11 mouse cellular contexts compared by ENCODE assay signal in the genomic region with DNA sequence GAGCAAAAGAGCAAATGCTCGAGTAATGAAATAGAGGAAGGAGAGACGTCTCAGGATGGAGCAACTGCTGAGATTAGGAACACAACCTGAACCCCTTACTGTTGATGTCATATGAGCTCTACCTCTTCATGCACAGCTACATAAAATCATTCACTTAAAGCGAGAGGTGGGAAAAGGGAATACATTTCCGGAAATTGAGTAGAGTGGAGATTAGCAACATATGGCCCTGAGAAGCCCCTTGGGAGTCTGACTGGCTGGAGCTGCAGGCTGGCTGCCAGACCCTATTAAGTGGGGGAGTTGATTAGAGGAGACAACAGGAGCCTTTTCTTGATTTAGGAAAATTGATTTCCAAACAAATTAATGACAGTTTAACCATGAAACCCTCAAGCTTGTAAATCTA.
A peak's percentile ranks its signal among the peaks of the same experiment; 100 is the strongest.
DNase-seq lines count a peak whose midpoint lies in the region; ATAC-seq and TF ChIP-seq lines count a peak whose summit lies in the region.
"Had no signal": no experiment of that assay in that cellular context is flagged by ENCODE, and none has a peak within 500 bp of the region (broad histone marks: within the 10 kb centered on the region; RNA-seq: fewer than 3 reads in every experiment).

No protein-coding gene starts in this region.

- H3K9ac ChIP-seq in embryonic facial prominence, embryonic 11.5 days (replicated peaks; ENCODE audit: low read length) = no peak overlapping the region
- no peak overlapping the region for H3K9ac ChIP-seq in hindbrain, embryonic 14.5 days
- H3K9ac ChIP-seq in neural tube, embryonic 13.5 days = no peak overlapping the region
- H3K9ac ChIP-seq: lung, embryonic 15.5 days had no signal

- H3K27me3 ChIP-seq in kidney, adult 2 months (replicated peaks; ENCODE audit: control insufficient read depth, insufficient read depth, low read length) = no peaks in the 10 kb centered on the region
- H3K27me3 ChIP-seq in embryonic facial prominence, embryonic 11.5 days (ENCODE audit: control insufficient read depth, insufficient read depth, low read length) = no peaks in the 10 kb centered on the region
- no peaks in the 10 kb centered on the region for H3K27me3 ChIP-seq in hindbrain, embryonic 14.5 days (ENCODE audit: control insufficient read depth, insufficient read depth, low read length)
- no peaks in the 10 kb centered on the region for H3K27me3 ChIP-seq in neural tube, embryonic 13.5 days
- H3K27me3 ChIP-seq: lung, embryonic 15.5 days had no signal

- TF ChIP-seq POLR2A in kidney, adult 2 months (IDR thresholded peaks at IDR 0.05; ENCODE audit: low read depth, low read length) = no peak

- no peaks in the 10 kb centered on the region for H3K9me3 ChIP-seq in embryonic facial prominence, embryonic 11.5 days (replicated peaks; ENCODE audit: control insufficient read depth, low read length)
- H3K9me3 ChIP-seq in hindbrain, embryonic 14.5 days (ENCODE audit: control insufficient read depth, low read length) = 0 out of 2 replicates have a peak, but pooled peaks cover 3% of the 10 kb centered on the region
- no peaks in the 10 kb centered on the region for H3K9me3 ChIP-seq in neural tube, embryonic 13.5 days
- H3K9me3 ChIP-seq: lung, embryonic 15.5 days had no signal

- no peak overlapping the region for H3K4me2 ChIP-seq in embryonic facial prominence, embryonic 11.5 days (ENCODE audit: low read depth, low read length)
- H3K4me2 ChIP-seq in hindbrain, embryonic 14.5 days (replicated peaks) = no peak overlapping the region
- H3K4me2 ChIP-seq in neural tube, embryonic 13.5 days = no peak overlapping the region
- H3K4me2 ChIP-seq: lung, embryonic 15.5 days had no signal

- 51% methylated on average over 4 of the region's 4 CpGs for WGBS in kidney, adult 2 months
- 29% methylated on average over 4 of the region's 4 CpGs for WGBS in embryonic facial prominence, embryonic 11.5 days
- WGBS in hindbrain, embryonic 14.5 days = 49% methylated on average over 4 of the region's 4 CpGs
- 55% methylated on average over 4 of the region's 4 CpGs for WGBS in neural tube, embryonic 13.5 days

- H3K36me3 ChIP-seq in kidney, adult 2 months (ENCODE audit: control insufficient read depth, insufficient read depth, low read length) = no peaks in the 10 kb centered on the region
- H3K36me3 ChIP-seq in embryonic facial prominence, embryonic 11.5 days (replicated peaks; ENCODE audit: control insufficient read depth, insufficient read depth, low read depth, low read length) = no peaks in the 10 kb centered on the region
- no peaks in the 10 kb centered on the region for H3K36me3 ChIP-seq in hindbrain, embryonic 14.5 days (replicated peaks; ENCODE audit: control insufficient read depth, insufficient read depth)
- H3K36me3 ChIP-seq in neural tube, embryonic 13.5 days = no peaks in the 10 kb centered on the region
- H3K36me3 ChIP-seq: lung, embryonic 15.5 days had no signal

- no peak overlapping the region for H3K4me3 ChIP-seq in kidney, adult 2 months (ENCODE audit: insufficient read depth, low read depth, low read length)
- no peak overlapping the region for H3K4me3 ChIP-seq in embryonic facial prominence, embryonic 11.5 days (ENCODE audit: low read depth, low read length)
- H3K4me3 ChIP-seq in hindbrain, embryonic 14.5 days (replicated peaks; ENCODE audit: low read length) = no peak overlapping the region
- no peak overlapping the region for H3K4me3 ChIP-seq in neural tube, embryonic 13.5 days
- H3K4me3 ChIP-seq: lung, embryonic 15.5 days had no signal

- H3K4me1 ChIP-seq in kidney, adult 2 months (ENCODE audit: control insufficient read depth, insufficient read depth, low read length) = no peaks in the 10 kb centered on the region
- H3K4me1 ChIP-seq in embryonic facial prominence, embryonic 11.5 days (ENCODE audit: control insufficient read depth, insufficient read depth, low read length) = no peaks in the 10 kb centered on the region
- H3K4me1 ChIP-seq in hindbrain, embryonic 14.5 days (replicated peaks; ENCODE audit: control insufficient read depth, insufficient read depth, low read length) = no peaks in the 10 kb centered on the region
- 0 out of 2 replicates have a peak, but pooled peaks cover 4% of the 10 kb centered on the region for H3K4me1 ChIP-seq in neural tube, embryonic 13.5 days (replicated peaks)
- H3K4me1 ChIP-seq: lung, embryonic 15.5 days had no signal

- DNase-seq in kidney, postnatal 4 days = peak; percentile 28 to 29
- DNase-seq in kidney, adult 2 months = no peak
- DNase-seq in embryonic facial prominence, embryonic 11.5 days (ENCODE audit: low spot score) = peak; percentile 80
- peak; percentile 54 for DNase-seq in hindbrain, embryonic 14.5 days (ENCODE audit: low spot score)
- DNase-seq in spleen, adult 18-20 months = no peak
- no peak for DNase-seq in ovary, postnatal 36 days (ENCODE audit: low spot score)
- DNase-seq: adrenal gland, postnatal 36 days; cerebellum, adult 11 months; heart, adult 18-20 months had no signal

- H3K27ac ChIP-seq in kidney, adult 2 months (ENCODE audit: insufficient read depth, low read depth, low read length) = no peak overlapping the region
- no peak overlapping the region for H3K27ac ChIP-seq in embryonic facial prominence, embryonic 11.5 days (replicated peaks; ENCODE audit: low read depth, low read length)
- H3K27ac ChIP-seq in hindbrain, embryonic 14.5 days = no peak overlapping the region
- H3K27ac ChIP-seq in neural tube, embryonic 13.5 days (replicated peaks) = no peak overlapping the region
- H3K27ac ChIP-seq: lung, embryonic 15.5 days had no signal

- ATAC-seq in embryonic facial prominence, embryonic 11.5 days (replicated peaks; ENCODE audit: insufficient number of reproducible peaks, low FRiP score, low TSS enrichment, low read depth) = peak; percentile 67
- ATAC-seq in hindbrain, embryonic 14.5 days (ENCODE audit: low FRiP score) = peak; percentile 73; the same call in 1 of the 2 replicates
- peak; percentile 50; the same call in 1 of the 2 replicates for ATAC-seq in neural tube, embryonic 13.5 days (ENCODE audit: low read depth)

- TF ChIP-seq CTCF in kidney, adult 2 months (conservative IDR thresholded peaks at IDR 0.05; ENCODE audit: insufficient read depth, insufficient read length, low read depth, low read length) = no peak

Comparison
In these comparisons a context has a peak if more than half of its experiments do, and no peak if none do; other contexts are left out.
1. DNase-seq: peak in kidney, postnatal 4 days (2 of 2), embryonic facial prominence, embryonic 11.5 days (single experiment) and hindbrain, embryonic 14.5 days (single experiment); none in kidney, adult 2 months (single experiment), spleen, adult 18-20 months (0 of 2) and ovary, postnatal 36 days (single experiment).
2. Peak in every context shown above with its lines, with median percentiles within 50 percentile points of each other: ATAC-seq.